Mouse (Mus musculus): ENCODE data around the gene Entpd8. TPM values are rescaled to one million over a fixed set of nuclear protein-coding genes. Genes with fewer than 3 reads are reported as not detected.

Entpd8 gene
- polyA plus RNA-seq, 1 experiment from 2014 or later: 3.0 TPM

GRCm38 (mm10) chr2:25058926-25059325 is 21.2 kb upstream of the Entpd8 start:
- Histone ChIP-seq H3K27me3 (ENCODE audit: control insufficient read depth, insufficient read depth, low read length) (no peaks in the 10 kb centered on the region), H3K4me3 (ENCODE audit: low read length) (no peak overlapping the region), H3K27ac (ENCODE audit: low read depth, low read length) (no peak overlapping the region), H3K9ac (ENCODE audit: low read depth, low read length) (no peak overlapping the region), H3K4me2 (replicated peaks; ENCODE audit: low read depth, low read length) (no peak overlapping the region), H3K9me3 (ENCODE audit: control insufficient read depth, low read length) (no peaks in the 10 kb centered on the region), H3K36me3 (ENCODE audit: control insufficient read depth, insufficient read depth, low read length) (peaks cover 31% of the 10 kb centered on the region), H3K4me1 (ENCODE audit: control insufficient read depth, insufficient read depth, low read length) (peaks cover 7% of the 10 kb centered on the region)
- ATAC-seq (ENCODE audit: low FRiP score, low TSS enrichment): no peak
- WGBS: 93% methylated on average over 7 of the region's 7 CpGs

- no peak for ATAC-seq (ENCODE audit: low FRiP score, low TSS enrichment)
- WGBS: 86% methylated on average over 5 of the region's 5 CpGs
- no peak overlapping the region for H3K4me2 ChIP-seq (replicated peaks; ENCODE audit: low read depth, low read length)
- no peak overlapping the region for H3K27ac ChIP-seq (ENCODE audit: low read depth, low read length)
- no peaks in the 10 kb centered on the region for H3K4me1 ChIP-seq (ENCODE audit: control insufficient read depth, insufficient read depth, low read length)
- H3K9me3 ChIP-seq (ENCODE audit: control insufficient read depth, low read length): no peaks in the 10 kb centered on the region
- H3K36me3 ChIP-seq (ENCODE audit: control insufficient read depth, insufficient read depth, low read length): peaks cover 22% of the 10 kb centered on the region
- H3K4me3 ChIP-seq (ENCODE audit: low read length): no peak overlapping the region
- H3K9ac ChIP-seq (ENCODE audit: low read depth, low read length): no peak overlapping the region
- no peaks in the 10 kb centered on the region for H3K27me3 ChIP-seq (ENCODE audit: control insufficient read depth, insufficient read depth, low read length)
These were observed 16.6 kb upstream of the Entpd8 start for GRCm38 (mm10) chr2:25063523-25063922.

- no peak for ATAC-seq (ENCODE audit: low FRiP score, low TSS enrichment)
These were observed 15.8 kb upstream of the Entpd8 start for GRCm38 (mm10) chr2:25064285-25064684.

GRCm38 (mm10) chr2:25065537-25065936 is 14.6 kb upstream of the Entpd8 start:
- no peak overlapping the region for H3K9ac ChIP-seq (ENCODE audit: low read depth, low read length)
- H3K4me3 ChIP-seq (ENCODE audit: low read length): no peak overlapping the region
- H3K36me3 ChIP-seq (ENCODE audit: control insufficient read depth, insufficient read depth, low read length): peaks cover 12% of the 10 kb centered on the region; the same call in 1 of the 2 replicates
- H3K27ac ChIP-seq (ENCODE audit: low read depth, low read length): no peak overlapping the region
- H3K27me3 ChIP-seq (ENCODE audit: control insufficient read depth, insufficient read depth, low read length): no peaks in the 10 kb centered on the region
- no peak for ATAC-seq (ENCODE audit: low FRiP score, low TSS enrichment)
- H3K4me2 ChIP-seq (replicated peaks; ENCODE audit: low read depth, low read length): no peak overlapping the region
- no peaks in the 10 kb centered on the region for H3K9me3 ChIP-seq (ENCODE audit: control insufficient read depth, low read length)
- H3K4me1 ChIP-seq (ENCODE audit: control insufficient read depth, insufficient read depth, low read length): no peaks in the 10 kb centered on the region

More at GRCm38 (mm10) chr2:25064285-25064684, 15.8 kb upstream of the Entpd8 start:
- H3K9ac ChIP-seq (ENCODE audit: low read depth, low read length): no peak overlapping the region
- H3K27me3 ChIP-seq (ENCODE audit: control insufficient read depth, insufficient read depth, low read length): no peaks in the 10 kb centered on the region
- 87% methylated on average over 1 of the region's 1 CpGs for WGBS
- no peak overlapping the region for H3K27ac ChIP-seq (ENCODE audit: low read depth, low read length)
- H3K4me3 ChIP-seq (ENCODE audit: low read length): no peak overlapping the region
- H3K9me3 ChIP-seq (ENCODE audit: control insufficient read depth, low read length): no peaks in the 10 kb centered on the region
- H3K36me3 ChIP-seq (ENCODE audit: control insufficient read depth, insufficient read depth, low read length): peaks cover 22% of the 10 kb centered on the region
- H3K4me2 ChIP-seq (replicated peaks; ENCODE audit: low read depth, low read length): no peak overlapping the region
- no peaks in the 10 kb centered on the region for H3K4me1 ChIP-seq (ENCODE audit: control insufficient read depth, insufficient read depth, low read length)

GRCm38 (mm10) chr2:25066552-25066951 is 13.6 kb upstream of the Entpd8 start:
- Histone ChIP-seq H3K27me3 (ENCODE audit: control insufficient read depth, insufficient read depth, low read length) (no peaks in the 10 kb centered on the region), H3K4me1 (ENCODE audit: control insufficient read depth, insufficient read depth, low read length) (no peaks in the 10 kb centered on the region), H3K9me3 (ENCODE audit: control insufficient read depth, low read length) (no peaks in the 10 kb centered on the region), H3K9ac (ENCODE audit: low read depth, low read length) (no peak overlapping the region), H3K4me2 (replicated peaks; ENCODE audit: low read depth, low read length) (no peak overlapping the region), H3K4me3 (ENCODE audit: low read length) (no peak overlapping the region), H3K36me3 (ENCODE audit: control insufficient read depth, insufficient read depth, low read length) (peaks cover 3% of the 10 kb centered on the region; the same call in 1 of the 2 replicates), H3K27ac (ENCODE audit: low read depth, low read length) (no peak overlapping the region)
- ATAC-seq (ENCODE audit: low FRiP score, low TSS enrichment): no peak
- WGBS: 79% methylated on average over 4 of the region's 4 CpGs

- 64% methylated on average over 4 of the region's 4 CpGs for WGBS
- Histone ChIP-seq H3K4me3 (ENCODE audit: low read length) (no peak overlapping the region), H3K4me2 (replicated peaks; ENCODE audit: low read depth, low read length) (no peak overlapping the region), H3K4me1 (ENCODE audit: control insufficient read depth, insufficient read depth, low read length) (no peaks in the 10 kb centered on the region), H3K27ac (ENCODE audit: low read depth, low read length) (no peak overlapping the region), H3K27me3 (ENCODE audit: control insufficient read depth, insufficient read depth, low read length) (no peaks in the 10 kb centered on the region), H3K9me3 (ENCODE audit: control insufficient read depth, low read length) (no peaks in the 10 kb centered on the region), H3K36me3 (ENCODE audit: control insufficient read depth, insufficient read depth, low read length) (no peaks in the 10 kb centered on the region), H3K9ac (ENCODE audit: low read depth, low read length) (no peak overlapping the region)
- no peak for ATAC-seq (ENCODE audit: low FRiP score, low TSS enrichment)
These were observed 10.6 kb upstream of the Entpd8 start for GRCm38 (mm10) chr2:25069537-25069936.

GRCm38 (mm10) chr2:25072398-25072797 is 7.7 kb upstream of the Entpd8 start:
- WGBS: 81% methylated on average over 4 of the region's 4 CpGs
- H3K27me3 ChIP-seq (ENCODE audit: control insufficient read depth, insufficient read depth, low read length): no peaks in the 10 kb centered on the region
- H3K9ac ChIP-seq (ENCODE audit: low read depth, low read length): no peak overlapping the region
- H3K4me2 ChIP-seq (replicated peaks; ENCODE audit: low read depth, low read length): no peak overlapping the region
- no peak overlapping the region for H3K4me3 ChIP-seq (ENCODE audit: low read length)
- H3K4me1 ChIP-seq (ENCODE audit: control insufficient read depth, insufficient read depth, low read length): no peaks in the 10 kb centered on the region
- no peak overlapping the region for H3K27ac ChIP-seq (ENCODE audit: low read depth, low read length)
- no peaks in the 10 kb centered on the region for H3K9me3 ChIP-seq (ENCODE audit: control insufficient read depth, low read length)
- H3K36me3 ChIP-seq (ENCODE audit: control insufficient read depth, insufficient read depth, low read length): no peaks in the 10 kb centered on the region
- no peak for ATAC-seq (ENCODE audit: low FRiP score, low TSS enrichment)

- WGBS: 37% methylated on average over 4 of the region's 4 CpGs
- Histone ChIP-seq H3K4me2 (replicated peaks; ENCODE audit: low read depth, low read length) (no peak overlapping the region), H3K4me1 (ENCODE audit: control insufficient read depth, insufficient read depth, low read length) (no peaks in the 10 kb centered on the region), H3K9ac (ENCODE audit: low read depth, low read length) (no peak overlapping the region), H3K36me3 (ENCODE audit: control insufficient read depth, insufficient read depth, low read length) (no peaks in the 10 kb centered on the region), H3K9me3 (ENCODE audit: control insufficient read depth, low read length) (no peaks in the 10 kb centered on the region), H3K4me3 (ENCODE audit: low read length) (no peak overlapping the region), H3K27me3 (ENCODE audit: control insufficient read depth, insufficient read depth, low read length) (no peaks in the 10 kb centered on the region), H3K27ac (ENCODE audit: low read depth, low read length) (no peak overlapping the region; the same call in 1 of the 2 replicates)
- ATAC-seq (ENCODE audit: low FRiP score, low TSS enrichment): 0 out of 2 replicates have a peak, but pooled peaks have one; percentile 28
These were observed 4.6 kb upstream of the Entpd8 start for GRCm38 (mm10) chr2:25075506-25075905.

GRCm38 (mm10) chr2:25078967-25079366 is 1.1 kb upstream of the Entpd8 start:
- 61% methylated on average over 1 of the region's 1 CpGs for WGBS
- H3K27ac ChIP-seq (ENCODE audit: low read depth, low read length): no peak overlapping the region

More at GRCm38 (mm10) chr2:25078967-25079366, 1.1 kb upstream of the Entpd8 start:
- Histone ChIP-seq H3K4me1 (ENCODE audit: control insufficient read depth, insufficient read depth, low read length) (no peaks in the 10 kb centered on the region), H3K9ac (ENCODE audit: low read depth, low read length) (no peak overlapping the region), H3K9me3 (ENCODE audit: control insufficient read depth, low read length) (no peaks in the 10 kb centered on the region), H3K36me3 (ENCODE audit: control insufficient read depth, insufficient read depth, low read length) (no peaks in the 10 kb centered on the region), H3K4me2 (replicated peaks; ENCODE audit: low read depth, low read length) (no peak overlapping the region), H3K27me3 (ENCODE audit: control insufficient read depth, insufficient read depth, low read length) (no peaks in the 10 kb centered on the region), H3K4me3 (ENCODE audit: low read length) (no peak overlapping the region)
- ATAC-seq (ENCODE audit: low FRiP score, low TSS enrichment): no peak

All from kidney, embryonic 14.5 days (tissue).